Mouse (Mus musculus): ENCODE measurements around the gene Ppcdc.

Ppcdc gene

GRCm38 (mm10) chr9:57439522-57440295 is at the start of gene Ppcdc:
TSS of gene Ppcdc (minus strand) at chr9:57440124.
- peak; percentile 95 for DNase-seq (ENCODE audit: low spot score)

- no peak for DNase-seq (ENCODE audit: low spot score)
These were observed 47.9 kb upstream of the Ppcdc start for GRCm38 (mm10) chr9:57487807-57488206.

GRCm38 (mm10) chr9:57485774-57486173 is 45.9 kb upstream of the Ppcdc start:
- DNase-seq (ENCODE audit: low spot score) = peak; percentile 76

GRCm38 (mm10) chr9:57468914-57469313 is 29.0 kb upstream of the Ppcdc start:
- no peak for DNase-seq (ENCODE audit: low spot score)

GRCm38 (mm10) chr9:57467896-57468549 is 28.1 kb upstream of the Ppcdc start, which contains the start of gene Scamp5:
TSS of gene Scamp5 (minus strand) at chr9:57468060.
- DNase-seq (ENCODE audit: low spot score) = peak; percentile 55

GRCm38 (mm10) chr9:57467271-57467771 is 27.4 kb upstream of the Ppcdc start:
- no peak for DNase-seq (ENCODE audit: low spot score)

GRCm38 (mm10) chr9:57466101-57466500 is 26.2 kb upstream of the Ppcdc start:
- DNase-seq (ENCODE audit: low spot score) = no peak

GRCm38 (mm10) chr9:57462866-57463265 is 22.9 kb upstream of the Ppcdc start:
- no peak for DNase-seq (ENCODE audit: low spot score)

GRCm38 (mm10) chr9:57459707-57460106 is 19.8 kb upstream of the Ppcdc start:
- no peak for DNase-seq (ENCODE audit: low spot score)

GRCm38 (mm10) chr9:57453516-57453915 is 13.6 kb upstream of the Ppcdc start:
- no peak for DNase-seq (ENCODE audit: low spot score)

- DNase-seq (ENCODE audit: low spot score) = no peak
These were observed 12.9 kb upstream of the Ppcdc start for GRCm38 (mm10) chr9:57452624-57453462.

- DNase-seq (ENCODE audit: low spot score) = no peak
These were observed 9.8 kb upstream of the Ppcdc start for GRCm38 (mm10) chr9:57449715-57450114.

- no peak for DNase-seq (ENCODE audit: low spot score)
These were observed 696 bp upstream of the Ppcdc start for GRCm38 (mm10) chr9:57440620-57441019.

GRCm38 (mm10) chr9:57439083-57439482 is 841 bp downstream of the Ppcdc start:
- DNase-seq (ENCODE audit: low spot score) = no peak

GRCm38 (mm10) chr9:57437896-57438614 is 1.9 kb downstream of the Ppcdc start:
- DNase-seq (ENCODE audit: low spot score) = no peak

GRCm38 (mm10) chr9:57436166-57436565 is 3.8 kb downstream of the Ppcdc start:
- no peak for DNase-seq (ENCODE audit: low spot score)

- no peak for DNase-seq (ENCODE audit: low spot score)
These were observed 5.3 kb downstream of the Ppcdc start for GRCm38 (mm10) chr9:57434405-57435165.

- peak; percentile 77 for DNase-seq (ENCODE audit: low spot score)
These were observed 6.6 kb downstream of the Ppcdc start for GRCm38 (mm10) chr9:57433097-57434032.

GRCm38 (mm10) chr9:57432480-57432879 is 7.4 kb downstream of the Ppcdc start:
- no peak for DNase-seq (ENCODE audit: low spot score)

GRCm38 (mm10) chr9:57431202-57431601 is 8.7 kb downstream of the Ppcdc start:
- DNase-seq (ENCODE audit: low spot score) = no peak
